Mouse (Mus musculus) kidney, adult 2 months (tissue): ENCODE measurements around the gene Mfsd11.

Experiments
- CTCF ChIP-seq: fragments of 200-500 bp; conservative IDR thresholded peaks from 2 replicates; pipeline ENCODE4 v1.5.1; 2011; ENCODE audit warnings: low read depth, mild to moderate bottlenecking, control low read depth, low read length, moderate library complexity, mixed read lengths; ENCODE audit not compliant: insufficient read depth, insufficient read length
- POLR2A ChIP-seq: fragments of 200-500 bp; IDR thresholded peaks from one replicate; pipeline ENCODE4 v1.6.1; 2011; ENCODE audit warnings: low read depth, low read length, control low read depth

GRCm38 (mm10) chr11:116852291-116852890, at the start of gene Mfsd11:
- no peak for TF ChIP-seq CTCF
- TF ChIP-seq POLR2A = no peak
